Mouse (Mus musculus) hindbrain, embryonic 16.5 days (tissue): ENCODE data around the gene Slc35g3. TPM values are rescaled to one million over a fixed set of nuclear protein-coding genes. Genes with fewer than 3 reads are reported as not detected.

Source experiments
- ATAC-seq: fragments of 200-750 bp; cut with Nextera tagmentation; 2 replicates; pipeline ENCODE4 v1.8.0; 2017; ENCODE audit warnings: moderate TSS enrichment, moderate library complexity
- H3K27ac ChIP-seq: fragments of 300-500 bp; sonication (generic); 2 replicates; pipeline ENCODE4 v1.5.1; 2014; ENCODE audit warnings: low read depth, mild to moderate bottlenecking, control low read depth, low read length, moderate library complexity
- H3K27me3 ChIP-seq: fragments of 300-500 bp; sonication (generic); replicated peaks from 2 replicates; pipeline ENCODE4 v1.6.1; 2014; ENCODE audit warnings: low read length; ENCODE audit not compliant: control insufficient read depth, insufficient read depth
- H3K36me3 ChIP-seq: fragments of 300-500 bp; sonication (generic); 2 replicates; pipeline ENCODE4 v1.6.1; 2014; ENCODE audit warnings: mild to moderate bottlenecking, low read length, moderate library complexity, mixed read lengths; ENCODE audit not compliant: control insufficient read depth, insufficient read depth
- H3K4me1 ChIP-seq: fragments of 300-500 bp; sonication (generic); 2 replicates; pipeline ENCODE4 v1.6.1; 2014; ENCODE audit warnings: low read depth, low read length; ENCODE audit not compliant: control insufficient read depth, insufficient read depth
- H3K4me2 ChIP-seq: fragments of 300-500 bp; sonication (generic); 2 replicates; pipeline ENCODE4 v1.6.1; 2014; ENCODE audit warnings: mild to moderate bottlenecking, low read length, control low read depth, moderate library complexity
- H3K4me3 ChIP-seq: fragments of 300-500 bp; sonication (generic); 2 replicates; pipeline ENCODE4 v1.5.1; 2014; ENCODE audit warnings: mild to moderate bottlenecking, low read length, control low read depth, moderate library complexity
- H3K9ac ChIP-seq: fragments of 300-500 bp; sonication (generic); 2 replicates; pipeline ENCODE4 v1.6.1; 2014; ENCODE audit warnings: low read depth, mild to moderate bottlenecking, control low read depth, low read length, moderate library complexity
- H3K9me3 ChIP-seq: fragments of 300-500 bp; sonication (generic); 2 replicates; pipeline ENCODE4 v1.6.1; 2014; ENCODE audit warnings: mild to moderate bottlenecking, low read length, moderate library complexity; ENCODE audit not compliant: control insufficient read depth
- WGBS: fragments of 180-500 bp; shearing (Covaris S2); extraction: QIAGEN DNeasy Blood & Tissue Kit; methylation state at CpG from one replicate; pipeline ENCODE4 v1.1.7; 2014; 5-methylcytosine and 5-hydroxymethylcytosine counted together
- polyA plus RNA-seq: library from polyadenylated mRNA; unstranded; fragments of >200 nt; fragmentation: Nextera tagmentation; extraction: Ambion mirVana; gene quantifications from 2 replicates; pipeline ENCODE4 v1.2.1, GENCODE M21; 2015

Slc35g3 gene
- polyA plus RNA-seq, 1 experiment from 2014 or later, result 0.41 TPM

GRCm38 (mm10) chr11:69775716-69776115 lies 13.9 kb upstream of the Slc35g3 start:
- Histone ChIP-seq H3K27ac (no peak overlapping the region), H3K4me1 (no peaks in the 10 kb centered on the region), H3K9me3 (no peaks in the 10 kb centered on the region), H3K9ac (no peak overlapping the region), H3K27me3 (no peaks in the 10 kb centered on the region), H3K36me3 (peaks cover 12% of the 10 kb centered on the region), H3K4me3 (no peak overlapping the region), H3K4me2 (no peak overlapping the region)
- 54% methylated on average over 10 of the region's 10 CpGs for WGBS
- ATAC-seq, result no peak

- 61% methylated on average over 5 of the region's 5 CpGs for WGBS
- ATAC-seq, result no peak
- H3K27me3 ChIP-seq, result no peaks in the 10 kb centered on the region
- peaks cover 12% of the 10 kb centered on the region for H3K36me3 ChIP-seq
- H3K27ac ChIP-seq, result no peak overlapping the region
- no peaks in the 10 kb centered on the region for H3K9me3 ChIP-seq
- H3K4me2 ChIP-seq, result no peak overlapping the region
- H3K9ac ChIP-seq, result 0 out of 2 replicates have a peak overlapping the region, but pooled peaks have one; percentile 18
- H3K4me1 ChIP-seq, result no peaks in the 10 kb centered on the region
- no peak overlapping the region for H3K4me3 ChIP-seq
Measured at GRCm38 (mm10) chr11:69774961-69775360, 13.2 kb upstream of the Slc35g3 start.

- peak overlapping the region; percentile 75 for H3K4me2 ChIP-seq
- H3K9ac ChIP-seq, result peak overlapping the region; percentile 54
- WGBS, result 67% methylated on average over 4 of the region's 4 CpGs
- H3K36me3 ChIP-seq, result no peaks in the 10 kb centered on the region
- H3K9me3 ChIP-seq, result no peaks in the 10 kb centered on the region
- peak overlapping the region; percentile 50; the same call in 1 of the 2 replicates for H3K27ac ChIP-seq
- H3K4me1 ChIP-seq, result peaks cover 18% of the 10 kb centered on the region
- peak overlapping the region; percentile 93 for H3K4me3 ChIP-seq
- ATAC-seq, result no peak
- H3K27me3 ChIP-seq, result no peaks in the 10 kb centered on the region
Measured at GRCm38 (mm10) chr11:69767625-69767909, 5.8 kb upstream of the Slc35g3 start.

GRCm38 (mm10) chr11:69766872-69767624 lies 5.3 kb upstream of the Slc35g3 start:
- Histone ChIP-seq H3K4me1 (peaks cover 18% of the 10 kb centered on the region), H3K4me2 (peak overlapping the region; percentile 75), H3K27me3 (no peaks in the 10 kb centered on the region), H3K36me3 (no peaks in the 10 kb centered on the region), H3K4me3 (peak overlapping the region; percentile 93), H3K9ac (peak overlapping the region; percentile 99), H3K27ac (peak overlapping the region; percentile 50; the same call in 1 of the 2 replicates), H3K9me3 (no peaks in the 10 kb centered on the region)
- WGBS, result 59% methylated on average over 13 of the region's 13 CpGs
- ATAC-seq, result peak; percentile 10; the same call in 1 of the 2 replicates

GRCm38 (mm10) chr11:69766126-69766609 lies 4.4 kb upstream of the Slc35g3 start:
- peaks cover 18% of the 10 kb centered on the region for H3K4me1 ChIP-seq
- H3K36me3 ChIP-seq, result no peaks in the 10 kb centered on the region
- ATAC-seq, result peak; percentile 81
- peak overlapping the region; percentile 75 for H3K4me2 ChIP-seq
- peak overlapping the region; percentile 99 for H3K9ac ChIP-seq
- no peaks in the 10 kb centered on the region for H3K27me3 ChIP-seq
- peak overlapping the region; percentile 93 for H3K4me3 ChIP-seq
- WGBS, result under 1% methylated on average over 35 of the region's 37 CpGs
- H3K27ac ChIP-seq, result peak overlapping the region; percentile 94
- no peaks in the 10 kb centered on the region for H3K9me3 ChIP-seq

- H3K4me3 ChIP-seq, result peak within 1 kb of the TSS; percentile 93
- ATAC-seq, result peak; percentile 64
- H3K4me2 ChIP-seq, result peak within 1 kb of the TSS; percentile 75
- no peaks in the 10 kb centered on the region for H3K27me3 ChIP-seq
- H3K36me3 ChIP-seq, result no peaks in the 10 kb centered on the region
- H3K4me1 ChIP-seq, result peaks cover 20% of the 10 kb centered on the region
- peak within 1 kb of the TSS; percentile 94 for H3K27ac ChIP-seq
- 17% methylated on average over 38 of the region's 55 CpGs for WGBS
- peak within 1 kb of the TSS; percentile 99 for H3K9ac ChIP-seq
- H3K9me3 ChIP-seq, result no peaks in the 10 kb centered on the region
Measured at GRCm38 (mm10) chr11:69765221-69766125, 3.7 kb upstream of the Slc35g3 start, which contains the start of gene Zbtb4. Gene Zbtb4, plus strand, starts transcription at chr11:69765912.

- Histone ChIP-seq H3K9ac (no peak overlapping the region), H3K4me3 (no peak overlapping the region), H3K4me1 (peaks cover 28% of the 10 kb centered on the region), H3K9me3 (no peaks in the 10 kb centered on the region), H3K36me3 (no peaks in the 10 kb centered on the region), H3K4me2 (no peak overlapping the region), H3K27me3 (no peaks in the 10 kb centered on the region), H3K27ac (no peak overlapping the region)
- WGBS, result 63% methylated on average over 7 of the region's 7 CpGs
- ATAC-seq, result no peak
Measured at GRCm38 (mm10) chr11:69763551-69763950, 1.8 kb upstream of the Slc35g3 start.

GRCm38 (mm10) chr11:69760901-69761200 lies 917 bp downstream of the Slc35g3 start:
- peak overlapping the region; percentile 93 for H3K27ac ChIP-seq
- ATAC-seq, result no peak
- no peak overlapping the region for H3K4me2 ChIP-seq
- H3K9me3 ChIP-seq, result no peaks in the 10 kb centered on the region
- no peaks in the 10 kb centered on the region for H3K36me3 ChIP-seq
- no peak overlapping the region for H3K4me3 ChIP-seq
- peaks cover 28% of the 10 kb centered on the region for H3K4me1 ChIP-seq
- WGBS, result 90% methylated on average over 7 of the region's 7 CpGs
- no peaks in the 10 kb centered on the region for H3K27me3 ChIP-seq
- H3K9ac ChIP-seq, result peak overlapping the region; percentile 10; the same call in 1 of the 2 replicates
